Mouse (Mus musculus) lung, adult 2 months (tissue): Measurements from ENCODE around the gene Lrrc15. TPM values are rescaled to one million over a fixed set of nuclear protein-coding genes. Genes with fewer than 3 reads are reported as not detected.

Source experiments
- DNase-seq: peaks from one replicate; pipeline ENCODE4 v3.0.0; 2022
- H3K4me1 ChIP-seq: fragments of 200-500 bp; 2 replicates; pipeline ENCODE4 v1.6.1; 2011; ENCODE audit warnings: low read length; ENCODE audit not compliant: control insufficient read depth, insufficient read depth
- H3K4me3 ChIP-seq: fragments of 200-500 bp; replicated peaks from 2 replicates; pipeline ENCODE3; 2011; ENCODE audit warnings: low read depth, mild to moderate bottlenecking, control low read depth, low read length; ENCODE audit errors: extremely low read depth
- CTCF ChIP-seq: fragments of 200-500 bp; IDR thresholded peaks from 2 replicates; pipeline ENCODE4 v1.5.1; 2011; ENCODE audit warnings: mild to moderate bottlenecking, low read length, control low read depth; ENCODE audit not compliant: insufficient read depth
- POLR2A ChIP-seq: fragments of 200-500 bp; IDR thresholded peaks from 2 replicates; pipeline ENCODE4 v1.6.1; 2011; ENCODE audit warnings: low read depth, mild to moderate bottlenecking, control low read depth, low read length, borderline replicate concordance; ENCODE audit errors: extremely low read depth
- WGBS: fragments of 180-500 bp; shearing (Covaris S2); methylation state at CpG from one replicate; pipeline ENCODE4 v1.1.7; 2018; 5-methylcytosine and 5-hydroxymethylcytosine counted together
- polyA plus RNA-seq: library from polyadenylated mRNA; depleted of rRNA; stranded (reverse); fragments of >200 nt; gene quantifications from 2 replicates; pipeline ENCODE4 v1.2.3, GENCODE M21; 2012; rRNA removed

Gene Lrrc15
- 0.03 and 0.04 TPM in 2 replicates for polyA plus RNA-seq

DNA sequence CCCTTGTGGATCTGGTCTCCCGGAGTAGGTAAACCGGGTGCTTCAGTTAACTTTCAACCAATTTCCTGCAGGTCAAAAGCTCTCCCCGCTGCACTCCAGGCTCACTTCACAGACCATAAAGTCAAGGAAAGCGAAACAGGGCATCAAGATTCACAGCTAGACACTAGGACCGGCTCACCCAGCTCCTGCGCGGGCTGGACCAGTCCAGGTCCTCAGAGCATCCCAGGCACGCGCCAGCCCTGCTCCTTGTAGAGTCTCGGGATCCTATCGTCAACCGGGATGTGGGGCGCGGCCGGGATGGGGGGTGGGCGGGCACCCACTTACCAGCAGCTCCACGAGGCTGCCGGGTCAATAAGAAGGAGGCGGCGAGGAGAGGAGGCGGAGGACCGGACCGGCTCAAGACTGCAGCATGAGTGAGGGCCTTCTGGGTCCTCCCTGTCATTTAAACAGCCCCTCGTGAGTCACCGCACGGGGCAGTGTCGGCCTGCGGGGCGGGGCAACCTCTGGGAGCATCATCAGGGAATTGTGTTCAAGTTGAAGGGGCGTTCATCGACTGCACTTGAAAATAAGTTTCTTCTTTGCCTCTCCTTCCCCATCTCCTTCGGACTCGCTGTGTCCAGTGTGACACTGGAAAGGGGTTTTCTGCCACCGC is at the start of gene Lrrc15:
Gene Lrrc15 (minus strand): TSS at position 413 of the 652 bp plus-strand sequence.
- H3K4me3 ChIP-seq, result no peak within 1 kb of the TSS
- 9% methylated on average over 34 of the region's 34 CpGs for WGBS
- TF ChIP-seq CTCF (no peak), POLR2A (no peak)
- no peaks in the 10 kb centered on the region for H3K4me1 ChIP-seq
- no peak for DNase-seq

DNA sequence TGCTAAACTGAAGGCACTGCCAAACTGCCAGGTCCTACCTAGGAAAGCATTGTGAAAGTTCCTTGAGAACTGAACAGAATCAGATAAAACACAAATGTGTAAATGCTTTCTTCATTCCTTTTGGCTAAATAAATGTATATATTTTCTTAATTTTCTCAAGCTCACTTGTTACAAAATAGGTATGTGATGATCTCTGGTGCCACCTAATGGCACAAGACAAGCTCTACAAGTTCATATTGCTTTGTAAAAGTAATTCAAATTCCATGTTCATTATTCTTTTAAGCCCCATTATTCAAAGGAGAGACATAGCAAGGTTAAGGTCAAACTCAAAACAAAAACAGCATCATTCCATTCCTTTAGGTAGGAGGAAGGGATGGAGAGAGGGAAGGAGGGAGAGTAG is 31.2 kb upstream of the Lrrc15 start:
- DNase-seq, result no peak
- Histone ChIP-seq H3K4me1 (peaks cover 5% of the 10 kb centered on the region), H3K4me3 (no peak overlapping the region)
- TF ChIP-seq POLR2A, result no peak
- TF ChIP-seq CTCF, result peak; percentile 31; the same call in 1 of the 2 replicates

DNA sequence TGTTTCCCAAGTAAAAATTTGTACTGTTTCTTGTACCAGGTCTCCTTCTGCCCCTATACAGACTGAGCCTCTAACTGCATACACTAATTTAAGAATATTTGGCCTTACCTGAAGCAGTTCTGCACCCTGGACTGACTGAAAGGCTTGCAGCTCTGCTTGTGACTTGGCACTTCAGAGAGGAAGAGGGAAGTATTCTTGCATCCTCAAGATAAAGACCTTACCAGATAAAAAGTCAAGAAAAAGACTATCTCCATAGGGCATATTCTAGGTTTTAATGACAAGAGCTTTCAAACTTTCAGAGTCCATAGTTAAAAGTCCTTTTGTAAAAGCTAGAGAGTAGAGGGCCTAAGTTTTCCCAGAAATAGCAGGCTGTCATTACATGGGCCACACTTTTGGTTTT is 27.6 kb upstream of the Lrrc15 start, which contains the start of gene Gp5:
Gene Gp5 (minus strand): TSS at position 133 of the 400 bp plus-strand sequence.
- peaks cover 10% of the 10 kb centered on the region for H3K4me1 ChIP-seq
- TF ChIP-seq POLR2A, result no peak
- no peak for TF ChIP-seq CTCF
- H3K4me3 ChIP-seq, result peak within 1 kb of the TSS; percentile 16
- no peak for DNase-seq

DNA sequence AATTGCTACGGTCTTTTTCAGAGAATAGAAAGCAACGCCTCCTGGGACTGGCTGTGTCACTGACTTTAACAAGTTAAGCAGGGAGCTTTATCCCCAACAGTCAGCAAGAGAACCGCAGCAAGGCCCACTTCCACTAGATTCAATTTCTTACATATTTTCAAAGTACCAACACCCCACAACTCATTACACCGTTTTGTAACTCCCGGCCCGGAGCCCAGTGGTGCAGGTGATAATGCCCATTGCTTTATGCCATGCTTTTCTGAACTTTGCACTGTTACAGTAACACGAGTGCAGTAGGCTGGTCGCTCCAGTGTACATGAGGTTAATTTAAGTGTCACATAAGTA is 27.1 kb upstream of the Lrrc15 start:
- no peak overlapping the region for H3K4me3 ChIP-seq
- no peak for DNase-seq
- TF ChIP-seq POLR2A, result no peak
- TF ChIP-seq CTCF, result no peak
- 69% methylated on average over 8 of the region's 8 CpGs for WGBS
- H3K4me1 ChIP-seq, result peaks cover 10% of the 10 kb centered on the region

DNA sequence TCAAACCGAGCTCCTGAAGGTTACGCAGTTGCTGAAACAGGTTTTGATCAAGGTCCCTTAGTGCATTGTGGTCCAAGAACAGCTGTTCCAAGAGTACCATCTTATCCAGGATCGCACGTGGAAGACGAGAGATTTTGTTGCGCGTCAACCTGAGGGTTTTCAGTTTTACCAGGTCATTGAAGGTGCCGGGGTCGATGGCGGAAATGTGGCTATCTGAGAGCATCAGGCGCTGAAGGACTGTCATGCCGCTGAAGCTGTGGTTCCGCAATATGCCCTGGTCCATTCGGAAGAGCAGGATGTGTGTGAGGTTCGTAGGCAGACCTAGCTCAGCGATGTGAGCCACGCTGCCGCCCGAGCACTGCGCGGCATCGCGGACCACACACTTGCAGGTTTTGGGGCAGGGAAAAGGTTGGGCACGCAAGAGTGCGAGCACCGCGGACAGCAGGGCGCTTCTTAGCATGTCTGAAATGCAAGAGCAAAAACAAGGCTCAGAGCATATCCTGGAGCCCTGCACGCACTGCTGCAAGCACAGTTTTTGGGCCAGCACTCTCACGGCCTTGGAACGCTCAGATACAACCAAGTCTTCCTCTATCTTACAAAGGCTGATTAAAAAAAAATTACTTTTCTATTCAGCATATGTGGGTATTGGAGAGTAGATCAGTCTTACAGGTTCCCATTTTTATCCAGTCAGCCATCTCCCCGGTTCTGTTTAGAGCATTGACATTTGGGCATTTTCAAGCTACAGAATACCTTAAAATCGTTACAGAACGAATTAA is 26.5 kb upstream of the Lrrc15 start:
- TF ChIP-seq CTCF (no peak), POLR2A (no peak)
- peaks cover 10% of the 10 kb centered on the region for H3K4me1 ChIP-seq
- WGBS, result 12% methylated on average over 34 of the region's 34 CpGs
- H3K4me3 ChIP-seq, result peak overlapping the region; percentile 16
- peak; percentile 13 for DNase-seq

DNA sequence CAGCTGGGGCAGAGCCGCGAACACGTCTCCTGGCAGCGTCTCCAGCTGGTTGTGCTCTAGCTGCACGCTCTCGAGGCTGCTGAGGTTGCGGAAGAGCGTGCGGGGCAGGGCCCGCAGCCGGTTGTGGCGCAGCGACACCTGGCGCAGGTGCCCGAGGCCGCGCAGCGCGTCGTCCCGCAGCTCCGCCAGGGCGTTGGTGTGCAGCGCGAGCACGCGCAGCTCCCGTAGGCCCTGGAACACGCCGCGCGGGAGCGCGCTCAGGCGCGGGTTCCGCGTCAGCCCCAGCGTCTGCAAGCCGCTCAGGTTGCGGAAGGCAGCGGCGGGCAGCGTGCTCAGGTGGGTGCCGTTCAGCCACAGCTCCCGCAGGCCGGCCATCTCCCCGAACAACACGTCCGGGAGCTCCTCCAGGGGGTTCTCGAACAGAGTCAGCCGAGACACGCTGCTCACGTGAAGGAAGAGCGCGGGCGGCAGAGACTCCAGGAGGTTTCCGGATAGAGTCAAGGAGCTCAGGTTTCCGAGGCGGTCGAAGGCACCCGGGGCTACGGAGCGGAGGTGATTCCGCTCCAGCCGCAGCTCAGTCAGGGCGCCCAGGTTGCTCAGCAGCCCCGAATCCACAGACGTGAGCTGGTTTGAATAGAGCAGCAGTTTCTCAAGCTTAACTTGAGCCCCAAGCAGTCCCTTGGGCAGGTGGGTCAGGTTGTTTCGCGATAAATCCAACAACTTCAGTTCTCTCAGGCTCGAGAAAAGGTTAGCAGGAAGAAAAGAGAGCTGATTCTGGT is 25.7 kb upstream of the Lrrc15 start:
- DNase-seq, result peak; percentile 30
- WGBS, result 2% methylated on average over 72 of the region's 72 CpGs
- Histone ChIP-seq H3K4me1 (peaks cover 10% of the 10 kb centered on the region), H3K4me3 (peak overlapping the region; percentile 43)
- TF ChIP-seq CTCF, result no peak
- TF ChIP-seq POLR2A, result no peak

DNA sequence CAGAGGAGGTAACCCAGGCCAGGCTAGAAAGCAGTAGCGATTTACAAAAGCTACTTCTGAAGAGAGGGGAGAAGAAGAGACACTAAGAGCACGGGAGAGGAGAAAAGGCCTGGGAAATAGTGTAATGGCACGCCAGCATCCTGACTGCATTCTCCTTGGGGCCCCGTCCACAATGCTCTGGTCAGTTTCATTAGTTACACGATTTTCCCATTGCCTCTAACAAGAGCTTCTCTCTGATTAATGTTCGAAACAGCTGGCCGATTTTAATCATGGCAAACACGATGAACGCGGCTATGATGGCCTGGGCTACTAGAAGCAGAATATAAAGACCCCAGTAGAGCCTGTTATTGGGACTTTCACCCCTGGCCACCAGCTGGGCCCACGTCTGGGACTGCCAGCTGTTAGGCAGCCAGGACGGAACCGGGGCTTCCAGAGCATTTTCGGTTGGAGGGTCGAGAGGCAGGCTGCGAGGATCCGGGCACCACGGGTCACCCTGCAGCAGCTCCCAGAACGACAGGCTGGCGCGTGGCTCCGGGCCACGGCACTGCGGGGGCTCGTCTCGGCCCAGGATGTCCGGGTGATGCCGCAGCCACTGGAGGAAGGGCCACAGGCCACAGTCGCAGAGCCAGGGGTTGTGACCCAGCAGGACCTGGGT is 25.0 kb upstream of the Lrrc15 start:
- 20% methylated on average over 29 of the region's 29 CpGs for WGBS
- Histone ChIP-seq H3K4me3 (peak overlapping the region; percentile 41), H3K4me1 (peaks cover 10% of the 10 kb centered on the region)
- TF ChIP-seq CTCF (no peak), POLR2A (no peak)
- DNase-seq, result peak; percentile 11

DNA sequence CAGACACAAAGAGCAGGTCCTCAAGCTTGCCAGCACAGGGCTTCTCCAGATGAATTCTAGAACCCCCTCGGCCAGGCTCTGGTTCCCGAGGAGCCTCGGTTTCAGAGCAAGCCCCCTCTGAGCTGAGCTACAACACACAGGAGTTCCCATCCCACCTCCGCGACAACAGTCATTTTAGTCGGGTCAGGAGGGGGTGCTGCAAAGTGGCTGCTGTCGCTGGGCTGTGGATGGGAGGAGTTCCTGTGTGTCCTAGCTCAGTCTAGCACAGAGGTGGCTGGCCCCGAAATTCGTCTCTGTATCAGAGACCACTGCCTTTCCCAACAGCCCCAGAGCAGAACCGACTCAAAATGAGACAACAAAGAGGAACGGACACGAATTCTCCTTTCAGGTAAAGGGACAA is 24.2 kb upstream of the Lrrc15 start:
- no peak overlapping the region for H3K4me3 ChIP-seq
- H3K4me1 ChIP-seq, result peaks cover 10% of the 10 kb centered on the region
- TF ChIP-seq POLR2A (no peak), CTCF (no peak)
- 61% methylated on average over 12 of the region's 12 CpGs for WGBS
- DNase-seq, result no peak

DNA sequence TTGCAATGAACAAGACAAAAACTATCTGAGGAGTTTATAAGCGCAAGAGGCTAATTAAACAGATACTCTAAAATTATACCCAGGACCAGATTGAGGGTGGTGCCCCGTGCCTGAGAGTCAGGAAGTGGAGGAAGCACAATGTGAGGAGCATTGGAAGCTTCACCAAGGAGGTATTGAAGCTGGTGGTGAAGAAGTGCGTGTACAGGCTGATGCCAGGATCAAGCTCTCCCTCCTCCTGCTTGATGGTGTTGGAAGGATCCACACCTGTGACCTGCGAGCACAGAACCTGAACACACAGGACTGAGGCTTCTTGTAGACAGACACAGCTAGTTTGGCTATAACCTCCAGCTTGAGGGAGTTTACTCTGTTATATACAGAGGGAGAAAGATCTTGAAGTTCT is 23.0 kb upstream of the Lrrc15 start:
- WGBS, result 85% methylated on average over 4 of the region's 4 CpGs
- Histone ChIP-seq H3K4me3 (no peak overlapping the region), H3K4me1 (peaks cover 10% of the 10 kb centered on the region)
- DNase-seq, result no peak
- TF ChIP-seq CTCF, result no peak
- TF ChIP-seq POLR2A, result no peak
